Mouse (Mus musculus) kidney, embryonic 16.5 days (tissue): ENCODE results near the gene Olfr1152. TPM values are rescaled to one million over a fixed set of nuclear protein-coding genes. Genes with fewer than 3 reads are reported as not detected.

Experiments used
- ATAC-seq: fragments of 200-750 bp; cut with Nextera tagmentation; 2 replicates; pipeline ENCODE4 v1.8.0; 2017; ENCODE audit warnings: moderate TSS enrichment; ENCODE audit not compliant: low FRiP score, low TSS enrichment
- H3K27ac ChIP-seq: fragments of 300-500 bp; sonication (generic); 2 replicates; pipeline ENCODE4 v1.5.1; 2014; ENCODE audit warnings: low read length
- H3K27me3 ChIP-seq: fragments of 300-500 bp; sonication (generic); 2 replicates; pipeline ENCODE4 v1.6.1; 2014; ENCODE audit warnings: low read length, control low read depth, mixed read lengths; ENCODE audit not compliant: insufficient read depth
- H3K36me3 ChIP-seq: fragments of 300-500 bp; sonication (generic); 2 replicates; pipeline ENCODE4 v1.6.1; 2014; ENCODE audit warnings: low read length, control low read depth, mixed read lengths; ENCODE audit not compliant: insufficient read depth
- H3K4me1 ChIP-seq: fragments of 300-500 bp; sonication (generic); 2 replicates; pipeline ENCODE4 v1.6.1; 2014; ENCODE audit warnings: low read length, control low read depth, mixed read lengths; ENCODE audit not compliant: insufficient read depth
- H3K4me2 ChIP-seq: fragments of 300-500 bp; sonication (generic); replicated peaks from 2 replicates; pipeline ENCODE4 v1.6.1; 2014; ENCODE audit warnings: low read depth, low read length
- H3K4me3 ChIP-seq: fragments of 300-500 bp; sonication (generic); 2 replicates; pipeline ENCODE4 v1.5.1; 2014; ENCODE audit warnings: mild to moderate bottlenecking, low read length
- H3K9ac ChIP-seq: fragments of 300-500 bp; sonication (generic); replicated peaks from 2 replicates; pipeline ENCODE4 v1.6.1; 2014; ENCODE audit warnings: low read length
- H3K9me3 ChIP-seq: fragments of 300-500 bp; sonication (generic); 2 replicates; pipeline ENCODE4 v1.6.1; 2016; ENCODE audit warnings: low read length, control low read depth
- WGBS: fragments of 180-500 bp; shearing (Covaris S2); extraction: QIAGEN DNeasy Blood & Tissue Kit; methylation state at CpG from one replicate; pipeline ENCODE4 v1.1.7; 2014; 5-methylcytosine and 5-hydroxymethylcytosine counted together
- polyA plus RNA-seq: library from polyadenylated mRNA; unstranded; fragments of >200 nt; fragmentation: Nextera tagmentation; extraction: Ambion mirVana; gene quantifications from 2 replicates; pipeline ENCODE4 v1.2.1, GENCODE M21; 2015

Gene Olfr1152
- 0.03 TPM in 1 of 2 replicates, not detected in the other for polyA plus RNA-seq

DNA sequence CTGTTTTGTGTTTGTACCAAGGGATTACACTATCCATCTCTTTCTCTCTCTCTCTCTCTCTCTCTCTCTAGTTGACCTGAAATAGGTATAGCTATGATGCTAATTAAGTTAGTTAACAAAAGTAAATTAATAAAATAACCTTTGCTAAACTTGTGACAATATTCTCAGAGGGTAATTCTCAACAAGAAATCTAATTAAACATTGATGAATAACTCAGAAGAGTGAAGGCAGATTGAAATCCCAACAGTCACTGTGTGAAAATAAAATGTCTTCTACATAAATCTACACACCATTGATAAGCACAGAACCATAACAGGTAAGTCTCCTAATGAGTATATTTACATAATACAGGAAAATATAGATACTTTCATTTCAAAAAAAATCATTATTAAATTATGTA lies at the start of gene Olfr1152:
TSS of gene Olfr1152 (plus strand) at position 301 of the 400 bp plus-strand sequence.
- Histone ChIP-seq H3K9me3 (no peaks in the 10 kb centered on the region), H3K36me3 (no peaks in the 10 kb centered on the region), H3K4me1 (no peaks in the 10 kb centered on the region), H3K9ac (no peak within 1 kb of the TSS), H3K4me3 (no peak within 1 kb of the TSS), H3K27ac (no peak within 1 kb of the TSS), H3K27me3 (no peaks in the 10 kb centered on the region), H3K4me2 (no peak within 1 kb of the TSS)
- ATAC-seq = no peak

GRCm38 (mm10) chr2:87830233-87830632 lies 36.1 kb upstream of the Olfr1152 start, which contains the start of gene Olfr1148:
Olfr1148 (plus strand) TSS chr2:87830533.
- H3K4me3 ChIP-seq = no peak within 1 kb of the TSS
- 91% methylated on average over 1 of the region's 1 CpGs for WGBS
- H3K9me3 ChIP-seq = no peaks in the 10 kb centered on the region
- H3K4me2 ChIP-seq = no peak within 1 kb of the TSS
- no peaks in the 10 kb centered on the region for H3K4me1 ChIP-seq
- H3K36me3 ChIP-seq = no peaks in the 10 kb centered on the region
- H3K27ac ChIP-seq = no peak within 1 kb of the TSS
- H3K27me3 ChIP-seq = no peaks in the 10 kb centered on the region
- no peak for ATAC-seq
- H3K9ac ChIP-seq = no peak within 1 kb of the TSS

GRCm38 (mm10) chr2:87843693-87844092 lies 22.6 kb upstream of the Olfr1152 start, which contains the start of gene Olfr1150-ps1:
Olfr1150-ps1 (plus strand) TSS chr2:87843993.
- Histone ChIP-seq H3K4me2 (no peak within 1 kb of the TSS), H3K27ac (no peak within 1 kb of the TSS), H3K4me1 (no peaks in the 10 kb centered on the region), H3K9ac (no peak within 1 kb of the TSS), H3K4me3 (no peak within 1 kb of the TSS), H3K27me3 (no peaks in the 10 kb centered on the region), H3K36me3 (no peaks in the 10 kb centered on the region), H3K9me3 (no peaks in the 10 kb centered on the region)
- WGBS = 87% methylated on average over 1 of the region's 1 CpGs
- no peak for ATAC-seq

DNA sequence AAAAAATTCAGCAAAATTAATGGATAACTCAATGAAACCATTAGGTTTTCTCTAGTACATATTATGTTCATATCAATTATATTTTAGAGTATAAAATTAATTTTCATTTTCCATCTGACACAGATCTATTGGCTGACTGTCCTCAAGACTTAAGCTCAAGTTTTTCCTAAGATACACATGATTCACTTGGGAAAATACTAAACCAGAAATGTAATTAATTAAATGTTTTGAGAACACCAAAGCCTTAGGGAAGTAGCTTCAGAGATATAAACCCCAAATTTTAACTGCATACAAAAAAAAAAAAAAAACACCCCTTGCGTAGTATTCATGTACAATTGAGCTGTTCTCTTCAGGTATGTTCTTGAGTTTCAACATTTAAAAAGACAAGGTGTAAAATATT lies 10.7 kb upstream of the Olfr1152 start, which contains the start of gene Olfr1151:
TSS of gene Olfr1151 (plus strand) at position 301 of the 400 bp plus-strand sequence.
- no peaks in the 10 kb centered on the region for H3K27me3 ChIP-seq
- H3K4me2 ChIP-seq = no peak within 1 kb of the TSS
- no peak within 1 kb of the TSS for H3K9ac ChIP-seq
- no peaks in the 10 kb centered on the region for H3K9me3 ChIP-seq
- no peak for ATAC-seq
- no peak within 1 kb of the TSS for H3K27ac ChIP-seq
- H3K36me3 ChIP-seq = no peaks in the 10 kb centered on the region
- H3K4me1 ChIP-seq = no peaks in the 10 kb centered on the region
- H3K4me3 ChIP-seq = no peak within 1 kb of the TSS
- WGBS = 93% methylated on average over 1 of the region's 1 CpGs

DNA sequence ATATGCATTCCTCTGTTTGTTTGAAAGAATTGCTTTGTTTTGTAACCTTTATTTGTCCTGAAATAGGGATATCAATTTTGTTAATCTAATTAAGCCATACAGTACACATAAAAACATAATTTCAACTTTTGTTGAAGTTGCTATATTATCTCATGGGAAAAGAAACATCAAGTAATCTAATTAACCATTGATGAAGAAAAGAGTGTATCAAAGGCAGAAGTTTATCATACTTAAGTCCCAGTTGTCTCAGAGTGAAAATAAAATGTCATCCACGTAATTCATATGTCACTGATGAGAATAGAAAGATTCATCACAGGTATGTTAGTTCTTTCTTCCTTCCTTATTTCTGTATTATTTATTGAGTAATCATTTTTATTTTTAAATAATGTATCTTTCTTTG lies 28.4 kb downstream of the Olfr1152 start, which contains the start of gene Olfr1153:
TSS of gene Olfr1153 (plus strand) at position 301 of the 400 bp plus-strand sequence.
- H3K4me3 ChIP-seq = no peak within 1 kb of the TSS
- no peaks in the 10 kb centered on the region for H3K9me3 ChIP-seq
- ATAC-seq = no peak
- H3K4me1 ChIP-seq = no peaks in the 10 kb centered on the region
- no peak within 1 kb of the TSS for H3K9ac ChIP-seq
- no peak within 1 kb of the TSS for H3K27ac ChIP-seq
- H3K27me3 ChIP-seq = no peaks in the 10 kb centered on the region
- 76% methylated on average over 1 of the region's 1 CpGs for WGBS
- no peaks in the 10 kb centered on the region for H3K36me3 ChIP-seq
- no peak within 1 kb of the TSS for H3K4me2 ChIP-seq

DNA sequence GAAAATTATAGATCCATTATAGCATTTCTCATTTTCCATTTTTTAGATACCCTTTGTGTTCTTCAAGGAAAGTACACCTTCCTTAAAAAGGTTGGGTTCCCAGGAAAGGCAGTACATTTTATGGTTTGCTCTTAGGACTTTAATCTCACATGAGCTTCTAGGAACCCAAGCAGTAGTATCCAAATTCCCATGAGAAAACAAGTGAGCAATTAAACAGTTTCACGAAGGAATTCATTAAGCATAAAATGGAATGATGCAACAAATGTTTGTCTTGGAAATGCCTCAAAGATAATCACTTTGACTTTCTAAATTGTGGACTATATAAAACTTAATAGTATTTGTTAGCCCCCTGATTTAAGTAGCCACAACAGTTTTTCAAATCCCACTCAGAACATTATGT lies 38.8 kb downstream of the Olfr1152 start, which contains the start of gene Olfr1154:
TSS of gene Olfr1154 (minus strand) at position 101 of the 400 bp plus-strand sequence.
- no peak within 1 kb of the TSS for H3K4me2 ChIP-seq
- H3K9ac ChIP-seq = no peak within 1 kb of the TSS
- no peak within 1 kb of the TSS for H3K4me3 ChIP-seq
- H3K36me3 ChIP-seq = no peaks in the 10 kb centered on the region
- WGBS = 76% methylated on average over 1 of the region's 1 CpGs
- H3K4me1 ChIP-seq = no peaks in the 10 kb centered on the region
- H3K27ac ChIP-seq = no peak within 1 kb of the TSS
- no peaks in the 10 kb centered on the region for H3K9me3 ChIP-seq
- no peak for ATAC-seq
- no peaks in the 10 kb centered on the region for H3K27me3 ChIP-seq

Other genes starting within 250 kb of the Olfr1152 start
- not detected in 2 replicates for gene Olfr1131, start 239.4 kb upstream of the Olfr1152 start, polyA plus RNA-seq
- gene Olfr1132, start 229.0 kb upstream of the Olfr1152 start, polyA plus RNA-seq = not detected in 2 replicates
- gene Olfr1133, start 219.1 kb upstream of the Olfr1152 start, polyA plus RNA-seq = not detected in 2 replicates
- not detected in 2 replicates for gene Olfr1134, start 208.0 kb upstream of the Olfr1152 start, polyA plus RNA-seq
- gene Olfr1135, start 192.8 kb upstream of the Olfr1152 start, polyA plus RNA-seq = not detected in 2 replicates
- gene Olfr1136, start 172.5 kb upstream of the Olfr1152 start, polyA plus RNA-seq = not detected in 2 replicates
- gene Olfr1137, start 153.3 kb upstream of the Olfr1152 start, polyA plus RNA-seq = not detected in 2 replicates
- not detected in 2 replicates for gene Olfr1138, start 126.5 kb upstream of the Olfr1152 start, polyA plus RNA-seq
- gene Olfr1140, start 122.7 kb upstream of the Olfr1152 start, polyA plus RNA-seq = not detected in 2 replicates
- gene Olfr1141, start 112.5 kb upstream of the Olfr1152 start, polyA plus RNA-seq = not detected in 2 replicates
- not detected in 2 replicates for gene Olfr152, start 87.0 kb upstream of the Olfr1152 start, polyA plus RNA-seq
- gene Olfr1143, start 65.9 kb upstream of the Olfr1152 start, polyA plus RNA-seq = not detected in 2 replicates
- gene Olfr1145, start 56.7 kb upstream of the Olfr1152 start, polyA plus RNA-seq = not detected in 2 replicates
- not detected in 2 replicates for gene Olfr1148, start 36.0 kb upstream of the Olfr1152 start, polyA plus RNA-seq
- gene Olfr1150-ps1, start 22.5 kb upstream of the Olfr1152 start, polyA plus RNA-seq = not detected in 2 replicates
- not detected in 2 replicates for gene Olfr1151, start 10.6 kb upstream of the Olfr1152 start, polyA plus RNA-seq
- gene Olfr1153, start 28.5 kb downstream of the Olfr1152 start, polyA plus RNA-seq = not detected in 2 replicates
- not detected in 2 replicates for gene Olfr1154, start 38.7 kb downstream of the Olfr1152 start, polyA plus RNA-seq
- gene Olfr1155, start 78.6 kb downstream of the Olfr1152 start, polyA plus RNA-seq = not detected in 2 replicates
- not detected in 2 replicates for gene Olfr1156, start 86.6 kb downstream of the Olfr1152 start, polyA plus RNA-seq
- not detected in 2 replicates for gene Olfr1157, start 101.8 kb downstream of the Olfr1152 start, polyA plus RNA-seq
- not detected in 2 replicates for gene Olfr74, start 108.2 kb downstream of the Olfr1152 start, polyA plus RNA-seq
- gene Olfr1158, start 123.6 kb downstream of the Olfr1152 start, polyA plus RNA-seq = not detected in 2 replicates
- not detected in 2 replicates for gene Olfr1160, start 141.8 kb downstream of the Olfr1152 start, polyA plus RNA-seq
- gene Olfr1161, start 156.3 kb downstream of the Olfr1152 start, polyA plus RNA-seq = not detected in 2 replicates
- gene Olfr73, start 171.2 kb downstream of the Olfr1152 start, polyA plus RNA-seq = 0.05 TPM in 1 of 2 replicates, not detected in the other
- gene Olfr1162, start 184.6 kb downstream of the Olfr1152 start, polyA plus RNA-seq = not detected in 2 replicates
- gene Olfr1163, start 205.3 kb downstream of the Olfr1152 start, polyA plus RNA-seq = not detected in 2 replicates
- gene Olfr1164, start 227.5 kb downstream of the Olfr1152 start, polyA plus RNA-seq = not detected in 2 replicates